Mouse (Mus musculus): ENCODE measurements around the gene Fam208b.
"Not testable (repeated sequence)": the region's sequence is repeated elsewhere in the genome, so short reads cannot be mapped to it uniquely, and the experiment has no call there.

Fam208b gene

GRCm38 (mm10) chr13:3519357-3519756, 91.6 kb downstream of the Fam208b start:
- not testable (repeated sequence) for DNase-seq (ENCODE audit: low read depth, low spot score)

Data from embryo, embryonic 11.5 days (tissue).